28 mouse cellular contexts compared by ENCODE assay signal in genomic region chr9:113863370-113863999, GRCm38 (mm10).
DNase-seq lines count a peak whose midpoint lies in the region; ATAC-seq and TF ChIP-seq lines count a peak whose summit lies in the region.
"Had no signal": no experiment of that assay in that cellular context is flagged by ENCODE, and none has a peak within 500 bp of the region (broad histone marks: within the 10 kb centered on the region; RNA-seq: fewer than 3 reads in every experiment).

No protein-coding gene starts in this region.

- TF ChIP-seq CTCF in left cerebral cortex, adult 2 months (IDR thresholded peaks at IDR 0.05) = no peak

- 0 out of 2 replicates have a peak, but pooled peaks have one; percentile 54 for ATAC-seq in erythroid progenitor cell, adult 5-6 weeks (replicated peaks; ENCODE audit: low FRiP score, poor library complexity, severe bottlenecking)
- peak; percentile 59 for ATAC-seq in megakaryocyte progenitor cell, adult 5-6 weeks (replicated peaks; ENCODE audit: poor library complexity)
- ATAC-seq: forebrain, postnatal 0 days; inflammation-experienced regulatory T-cells, adult 6 months; midbrain, embryonic 13.5 days; Patski had no signal

- no peak overlapping the region for H3K4me3 ChIP-seq in left cerebral cortex, adult 2 months
- H3K4me3 ChIP-seq: embryonic facial prominence, embryonic 13.5 days; erythroblast, embryonic 14.5 days; forebrain, embryonic 12.5 days; hindbrain, embryonic 10.5 days; hindbrain, embryonic 15.5 days; kidney, embryonic 15.5 days; megakaryocyte, embryonic 14.5 days; midbrain, embryonic 13.5 days; neural tube, embryonic 13.5 days had no signal

- H3K27ac ChIP-seq in left cerebral cortex, adult 2 months = peak overlapping the region; percentile 37; the same call in 1 of the 2 replicates
- H3K27ac ChIP-seq: embryonic facial prominence, embryonic 13.5 days; forebrain, embryonic 12.5 days; hindbrain, embryonic 10.5 days; hindbrain, embryonic 15.5 days; kidney, embryonic 15.5 days; midbrain, embryonic 13.5 days; neural tube, embryonic 13.5 days had no signal

- intact Hi-C loops in left cerebral cortex, adult 2 months (cut with DNase I) = no loop called here

- no peak for DNase-seq in left cerebral cortex, adult 2 months (ENCODE audit: extremely low spot score in 1 of 2, low spot score in 2 of 2)
- no peak for DNase-seq in left cerebral cortex, adult 18-20 months (ENCODE audit: low spot score in 2 of 2)
- peak; percentile 9 for DNase-seq in MN1 (ENCODE audit: low spot score)
- DNase-seq in layer of hippocampus, adult 8-10 months (ENCODE audit: low spot score in 2 of 2) = no peak
- no peak for DNase-seq in ovary, postnatal 14 days (ENCODE audit: low spot score)
- DNase-seq in cerebellum, postnatal 25 days = no peak
- DNase-seq: adrenal gland, postnatal 14 days; cerebellum, adult 8-10 months; forebrain, postnatal 0 days; heart, postnatal 14 days; kidney, adult 11 months; kidney, postnatal 25 days; lung, postnatal 36 days; retina, postnatal 1 day; right cerebral cortex, postnatal 14 days had no signal
